Mouse (Mus musculus): ENCODE data around the gene Tppp3.

Gene Tppp3

DNA sequence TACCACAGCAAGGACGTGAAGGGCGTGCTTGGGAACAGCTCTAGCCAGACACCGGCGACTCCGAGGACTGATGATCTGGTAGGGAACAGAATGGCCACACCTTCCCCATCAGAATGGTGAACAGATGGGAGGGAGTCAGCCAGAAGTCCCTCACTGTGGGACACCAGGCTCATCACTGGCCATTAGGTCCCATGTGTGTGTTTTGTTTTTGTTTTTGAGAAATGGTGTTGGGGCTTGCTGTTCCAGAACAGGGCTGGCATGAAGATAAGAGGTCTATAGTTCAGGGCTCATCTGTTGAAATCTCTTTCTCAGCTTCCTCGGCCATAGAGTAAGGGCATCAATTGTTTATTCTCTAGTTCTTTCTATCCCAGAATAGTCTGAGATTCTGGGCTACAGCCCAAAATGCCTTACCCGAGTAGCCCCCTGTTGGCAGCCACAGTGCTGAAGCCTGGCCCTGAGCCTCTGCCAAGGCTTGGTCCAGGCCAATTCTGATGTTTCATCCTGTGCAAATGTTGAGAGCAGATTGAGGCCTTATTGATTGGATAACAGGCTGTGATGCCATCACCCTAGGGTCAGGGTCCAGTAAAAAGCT lies 4.5 kb downstream of the Tppp3 start:
- DNase-seq = no peak

DNA sequence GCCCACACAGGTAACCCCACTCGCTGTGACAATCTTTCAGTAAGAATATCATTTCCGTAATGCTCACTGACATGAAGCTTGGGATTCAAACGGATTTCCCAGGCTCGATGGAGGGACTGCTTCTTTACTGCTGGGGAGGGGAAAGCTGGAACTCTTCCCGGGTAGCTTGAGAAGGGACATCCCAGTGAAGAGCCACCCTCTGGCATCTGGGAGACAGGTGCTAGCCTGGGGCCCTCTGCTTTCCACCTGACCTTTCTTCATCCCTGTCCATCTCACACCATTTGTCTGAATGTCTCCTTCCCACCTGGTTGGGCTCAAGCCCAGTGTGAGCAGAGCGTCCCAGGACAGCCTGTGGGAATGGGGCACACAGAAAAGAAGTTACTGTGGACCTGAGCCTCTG lies 5.1 kb downstream of the Tppp3 start:
- no peak for DNase-seq

DNA sequence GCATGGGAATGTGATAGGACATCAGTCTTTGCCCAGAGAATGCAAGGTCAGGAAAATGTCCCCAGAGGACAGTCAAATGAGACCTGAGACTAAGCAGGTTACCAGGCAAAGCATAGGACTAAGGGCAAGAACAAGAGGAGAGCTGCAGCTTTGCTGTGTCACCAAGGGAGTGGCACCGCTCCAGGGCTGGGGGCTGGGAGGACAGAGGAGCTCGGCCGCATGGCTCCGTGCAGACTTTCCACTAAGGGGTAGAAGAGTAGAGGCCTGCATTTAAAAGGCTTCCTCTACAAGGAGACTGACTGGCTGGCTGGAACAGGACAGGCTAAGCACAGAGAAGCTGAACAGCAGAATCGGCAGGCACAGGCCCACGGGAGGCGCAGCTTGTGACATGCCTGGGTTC lies 6.7 kb downstream of the Tppp3 start:
- no peak for DNase-seq

DNA sequence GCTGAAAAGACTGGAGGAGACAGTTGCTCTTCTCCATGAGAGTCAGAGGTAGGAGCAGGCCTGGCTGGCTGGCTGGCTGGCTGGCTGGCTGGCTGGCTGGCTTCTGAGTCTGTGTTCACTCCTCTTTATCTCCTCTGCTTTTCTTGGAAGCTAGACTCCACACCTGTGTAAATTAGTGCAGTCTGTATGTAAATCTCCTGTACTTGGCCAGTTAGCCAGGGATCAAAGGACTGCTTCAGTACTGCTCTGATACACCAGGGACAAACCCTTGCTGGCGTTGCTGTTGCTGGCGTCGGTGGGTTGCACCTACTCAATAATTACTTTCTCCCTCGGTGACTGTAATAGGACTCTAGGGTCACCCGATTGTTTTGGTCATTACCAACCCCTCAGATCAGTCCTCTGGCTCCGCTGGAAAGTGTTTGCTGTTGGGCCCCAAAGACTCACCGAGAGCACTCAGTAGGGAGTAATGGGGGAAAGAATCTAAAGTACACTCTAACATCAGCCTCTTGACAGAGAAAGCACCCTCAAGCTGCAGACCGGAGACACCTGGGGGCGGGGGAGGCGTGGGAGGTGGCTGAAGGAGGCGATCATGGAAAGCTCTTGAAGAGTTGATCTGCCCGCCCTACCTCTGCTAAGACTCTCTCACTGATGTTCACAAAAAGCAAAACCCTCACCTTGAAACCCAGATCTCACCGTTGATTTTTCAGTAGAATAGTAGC lies 10.1 kb downstream of the Tppp3 start:
- DNase-seq = no peak

DNA sequence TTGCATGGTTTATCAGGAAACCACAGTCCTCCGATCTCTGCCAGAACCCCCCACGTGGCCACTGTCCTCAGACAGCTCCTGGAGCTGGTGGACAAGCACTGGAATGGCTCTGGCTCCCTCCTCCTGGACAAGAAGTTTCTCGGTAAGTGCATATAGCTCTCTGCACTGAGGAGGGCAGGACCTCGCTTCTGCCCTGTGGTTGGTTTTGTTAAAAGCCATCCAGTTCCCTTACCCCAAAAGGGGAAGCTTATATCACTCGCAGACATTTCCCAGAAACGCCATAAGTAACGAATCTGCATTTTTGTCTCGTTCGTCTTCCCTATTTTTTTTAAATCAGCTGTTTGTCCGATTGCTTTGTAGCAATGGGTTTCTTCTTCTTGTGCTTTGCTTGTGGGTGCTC lies 16.1 kb downstream of the Tppp3 start:
- DNase-seq = no peak

DNA sequence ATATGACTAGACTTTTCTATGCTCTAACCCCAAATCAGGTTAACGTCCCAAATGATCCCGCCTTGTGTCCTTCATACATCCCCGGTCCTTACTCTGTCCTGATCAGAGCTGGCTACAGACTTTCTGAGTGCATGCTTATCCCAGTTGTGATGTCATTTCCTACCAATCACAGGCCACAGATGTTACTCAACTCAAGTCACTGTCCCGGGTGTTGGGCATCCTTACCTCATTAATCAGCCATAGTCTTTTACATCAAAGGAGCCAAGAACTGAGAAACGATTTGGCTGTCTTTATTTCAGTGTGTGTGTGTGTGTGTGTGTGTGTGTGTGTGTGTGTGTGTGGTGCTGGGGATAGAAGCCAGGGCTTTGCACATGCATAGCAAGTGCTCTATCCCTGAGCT lies 17.2 kb downstream of the Tppp3 start:
- no peak for DNase-seq

DNA sequence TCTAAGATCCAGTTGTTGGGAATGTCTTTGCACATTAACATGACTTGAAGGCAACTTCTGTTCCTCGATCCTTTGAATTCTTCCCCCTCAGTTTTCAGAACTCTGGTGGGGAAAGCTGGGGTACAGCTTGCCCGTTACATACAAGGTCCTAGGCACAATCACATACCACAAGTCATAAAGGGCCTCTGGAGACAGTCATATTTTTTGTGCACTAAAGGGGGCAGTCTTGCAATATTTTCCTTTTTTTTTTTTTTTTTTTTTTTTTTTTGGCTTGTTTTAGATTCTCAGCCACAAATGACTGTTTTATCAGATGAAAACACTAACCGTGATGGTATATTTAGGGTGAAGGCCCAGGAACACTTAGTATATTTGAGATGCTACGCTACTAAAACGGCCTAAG lies 18.0 kb downstream of the Tppp3 start:
- DNase-seq = no peak

DNA sequence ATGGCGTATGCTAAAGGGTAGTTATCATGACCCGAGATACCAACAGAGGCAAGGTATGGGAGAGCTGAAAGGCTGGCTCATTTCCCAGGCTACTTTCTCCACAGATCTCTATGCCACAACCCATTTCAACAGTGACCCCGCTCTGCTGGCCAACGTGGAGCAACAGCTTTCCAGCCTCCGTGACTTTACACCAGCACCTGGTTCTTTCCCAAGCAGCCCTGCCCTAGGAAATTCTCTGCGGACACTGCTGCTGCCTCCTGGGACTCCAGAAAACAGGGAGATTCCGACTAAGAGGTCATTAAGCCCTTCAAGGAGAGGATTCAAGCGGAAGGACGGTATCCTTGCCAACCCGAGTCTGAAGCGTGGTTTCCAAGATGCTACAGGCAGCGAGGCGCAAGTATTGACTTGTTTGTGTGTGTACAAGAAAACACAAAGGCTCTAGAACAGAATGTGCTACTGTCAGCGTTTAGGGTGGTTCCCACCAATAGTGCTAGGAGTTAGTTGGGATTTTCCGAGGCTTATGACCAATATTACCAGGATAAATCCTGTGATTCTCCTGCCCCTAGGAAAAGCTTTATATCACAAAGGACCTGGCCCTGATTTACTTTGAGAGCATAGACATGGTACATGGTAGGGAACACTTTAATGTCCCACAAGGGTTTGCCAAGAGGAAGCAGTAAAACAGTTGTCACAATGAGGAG lies 19.3 kb downstream of the Tppp3 start:
- no peak for DNase-seq

DNA sequence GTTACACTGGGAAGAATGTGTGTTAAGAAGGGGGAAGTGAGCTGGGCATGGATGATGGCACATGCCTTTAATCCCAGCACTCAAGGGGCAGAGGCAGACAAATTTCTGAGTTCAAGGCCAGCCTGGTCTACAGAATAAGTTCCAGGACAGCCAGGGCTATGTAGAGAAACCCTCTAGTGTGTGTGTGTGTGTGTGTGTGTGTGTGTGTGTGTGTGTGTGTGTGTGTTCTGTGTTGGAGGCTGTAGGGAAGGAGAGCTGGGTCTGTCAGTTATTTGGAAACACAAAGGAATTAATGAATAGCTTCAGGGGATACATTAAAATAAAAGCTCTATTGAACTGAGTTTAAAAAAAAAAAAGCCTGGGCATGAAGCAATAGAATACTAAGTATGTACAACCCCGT lies 20.3 kb downstream of the Tppp3 start:
- no peak for DNase-seq

DNA sequence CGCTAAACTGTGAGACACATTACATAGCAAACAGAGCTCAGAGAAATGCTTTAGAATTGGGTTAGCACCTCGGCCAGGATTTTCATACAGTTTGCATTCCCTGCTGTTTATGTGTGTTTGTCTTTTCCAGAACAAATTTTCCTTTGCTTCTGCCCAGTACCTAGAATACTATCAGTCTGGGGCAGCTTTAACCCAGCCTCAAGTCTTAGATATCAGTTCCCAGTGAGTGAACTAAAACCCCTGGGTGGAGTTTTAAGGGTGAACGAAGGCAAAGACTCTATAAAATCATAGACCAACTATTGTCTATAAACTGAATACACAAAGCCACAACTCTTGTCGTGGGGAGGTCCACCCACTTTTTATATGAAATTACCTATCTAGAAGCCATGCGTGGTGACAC lies 22.7 kb downstream of the Tppp3 start:
- no peak for DNase-seq

DNA sequence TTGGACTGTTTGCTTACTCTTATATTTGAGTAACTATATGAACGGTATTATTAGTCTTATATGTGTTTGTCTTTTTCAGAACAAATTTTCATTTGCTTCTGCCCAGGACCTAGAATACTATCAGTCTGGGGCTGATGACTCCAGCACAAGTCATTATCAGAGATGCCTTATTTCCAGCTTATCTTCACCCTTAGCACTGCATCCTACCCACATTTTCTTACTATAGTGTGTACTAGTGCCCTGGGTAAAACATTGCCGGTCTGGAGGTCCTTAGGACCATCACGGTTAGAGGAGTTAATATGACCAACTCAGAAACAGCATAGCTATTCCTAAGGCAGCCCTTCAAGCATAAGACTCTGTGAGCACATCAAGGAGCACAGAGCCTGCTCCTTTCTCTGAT lies 23.1 kb downstream of the Tppp3 start:
- DNase-seq = no peak

DNA sequence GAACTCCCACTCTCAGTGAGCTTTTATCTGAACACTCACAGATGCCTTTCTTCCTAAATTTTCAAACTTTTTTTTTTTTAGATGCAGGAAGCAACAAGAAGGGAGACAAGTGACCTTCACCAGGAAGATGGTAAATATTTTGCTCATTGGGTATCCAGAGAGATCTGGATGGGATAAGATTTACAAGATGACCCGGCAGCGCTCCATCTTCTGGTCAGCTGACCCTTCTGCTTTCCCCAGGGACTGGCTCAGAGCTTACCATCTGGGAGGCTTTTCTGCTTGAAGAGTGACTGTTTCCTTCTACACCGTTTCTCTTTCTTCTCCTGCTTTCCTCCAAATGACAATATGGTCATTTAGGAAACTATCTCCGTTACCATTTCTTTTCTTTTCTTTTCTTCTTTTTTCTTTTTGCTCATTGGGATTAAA lies 25.2 kb downstream of the Tppp3 start:
- no peak for DNase-seq

DNA sequence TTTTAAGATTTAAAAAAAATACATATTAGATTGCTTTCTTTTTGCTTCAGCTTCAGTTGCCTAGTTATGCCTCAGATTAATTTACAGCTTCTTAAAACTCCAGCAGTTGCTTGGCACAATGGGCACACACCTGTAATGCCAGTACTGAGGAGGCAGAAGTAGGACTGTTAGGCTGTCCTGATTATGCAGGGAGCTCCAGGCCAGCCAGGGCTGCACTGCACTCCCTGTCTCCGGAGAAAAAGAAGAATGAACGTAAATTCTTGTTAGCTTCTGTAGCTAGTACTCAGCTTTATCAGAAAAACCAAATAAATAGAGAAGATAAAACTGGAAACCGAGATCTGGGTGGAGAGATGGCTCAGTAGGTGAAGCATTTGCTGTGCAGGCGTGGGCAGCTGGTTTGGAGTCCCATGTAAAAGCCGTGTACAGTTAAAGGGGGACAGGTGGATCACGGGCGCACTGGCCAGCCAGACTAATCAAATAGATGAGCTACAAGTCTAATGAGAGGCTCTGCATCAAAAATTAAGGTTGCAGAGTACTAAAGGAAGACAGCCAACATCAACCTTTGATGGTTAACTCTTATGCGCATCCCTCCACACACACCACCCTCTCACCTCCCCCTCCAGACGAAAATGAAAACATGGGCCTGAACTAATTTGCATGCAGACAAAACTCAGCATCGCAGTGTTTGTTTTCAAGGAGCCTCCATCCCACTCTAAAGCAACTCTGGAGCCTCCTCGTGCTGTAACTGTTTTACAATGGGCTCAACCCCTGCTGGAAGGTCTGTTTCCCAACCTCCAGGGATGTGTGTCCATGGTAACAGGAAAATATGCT lies 25.8 kb downstream of the Tppp3 start:
- DNase-seq = no peak

DNA sequence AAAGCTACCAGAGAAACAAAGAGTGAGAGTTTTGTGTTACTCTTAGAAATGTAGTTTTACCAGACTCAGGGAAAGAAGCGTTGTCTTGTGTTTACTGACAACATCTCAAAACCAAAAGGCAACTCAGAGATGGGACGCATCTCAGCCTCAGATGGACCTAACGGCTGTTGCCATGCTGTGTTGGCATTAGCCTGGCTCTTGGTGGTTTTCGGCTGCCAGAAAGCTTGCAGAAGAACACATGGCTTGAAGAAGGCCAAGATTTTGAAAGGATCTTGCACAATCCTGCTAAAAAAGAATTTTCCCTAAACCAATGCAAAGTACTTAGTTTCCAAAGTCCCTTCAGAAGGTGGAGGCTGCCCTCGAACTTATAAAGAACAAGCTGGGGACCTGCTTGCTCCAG lies 28.7 kb downstream of the Tppp3 start:
- no peak for DNase-seq

DNA sequence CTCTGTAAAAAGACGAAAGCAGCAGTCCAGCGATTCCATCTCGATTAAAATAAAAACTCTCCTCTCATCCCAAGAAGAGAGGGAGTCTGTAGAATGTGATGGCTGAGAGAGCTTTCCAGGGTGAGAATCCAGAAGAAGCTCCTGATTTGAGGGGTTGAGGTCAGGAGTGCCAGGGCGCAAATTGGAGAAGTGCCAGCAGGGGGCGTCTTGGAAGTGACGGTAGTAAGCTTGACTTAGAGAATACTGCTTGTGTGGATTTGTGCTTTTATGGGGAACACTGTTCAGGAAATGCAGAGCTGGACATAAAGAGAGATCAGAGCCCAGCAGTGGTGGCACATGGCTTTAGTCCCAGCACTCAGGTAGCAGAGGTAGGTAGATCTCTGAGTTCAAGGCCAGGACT lies 29.9 kb downstream of the Tppp3 start:
- DNase-seq = peak; percentile 34

DNA sequence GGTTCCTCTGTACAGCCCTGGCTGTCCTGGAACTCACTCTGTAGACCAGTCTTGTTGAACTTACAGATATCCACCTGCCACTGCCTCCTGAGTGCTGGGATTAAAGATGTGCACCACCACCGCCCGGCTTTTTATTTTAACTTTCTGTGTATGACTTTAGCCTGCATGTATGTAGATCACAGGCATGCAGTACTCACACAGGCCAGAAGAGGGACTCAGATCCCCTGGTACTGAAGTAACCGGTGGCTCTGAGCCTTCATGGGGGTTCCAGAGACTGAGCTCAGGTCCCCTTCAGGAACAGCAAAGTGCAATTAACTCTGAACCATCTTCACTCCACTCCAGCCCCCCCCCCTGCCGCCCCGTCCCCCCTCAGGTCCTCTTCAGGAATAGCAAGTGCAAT lies 32.5 kb downstream of the Tppp3 start:
- peak; percentile 38 for DNase-seq

DNA sequence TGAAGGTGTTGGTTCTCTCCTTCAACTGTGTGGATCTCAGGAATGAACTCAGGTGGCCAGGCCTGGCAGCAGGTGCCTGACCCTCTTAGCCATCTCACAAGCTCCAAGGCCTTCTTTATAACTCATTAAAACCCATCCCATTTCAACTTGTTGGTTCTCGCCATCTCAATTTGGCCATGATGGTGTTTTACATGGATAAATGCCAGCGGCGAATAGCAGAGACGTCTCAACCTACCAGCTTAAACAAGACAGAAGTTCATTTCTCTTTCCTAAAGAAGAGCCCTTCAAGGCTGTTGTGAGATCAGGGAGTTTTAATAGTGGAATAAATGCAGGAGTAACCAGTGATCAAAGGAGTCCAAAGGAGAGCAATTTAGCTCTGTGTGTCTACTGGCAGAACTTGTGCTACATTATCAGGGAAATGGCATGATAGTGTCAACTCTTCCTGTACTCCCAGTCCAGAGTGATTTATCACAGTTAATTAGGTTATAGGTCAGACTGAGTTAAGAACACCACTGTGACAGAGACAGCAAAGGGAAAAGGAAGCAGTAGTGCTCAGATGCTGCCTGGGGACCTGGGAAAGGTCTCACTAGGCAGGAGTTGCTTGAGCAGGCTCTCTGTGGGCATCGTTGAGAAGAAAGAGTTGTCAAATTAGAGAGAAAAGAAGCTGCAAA lies 34.1 kb downstream of the Tppp3 start:
- no peak for DNase-seq

DNA sequence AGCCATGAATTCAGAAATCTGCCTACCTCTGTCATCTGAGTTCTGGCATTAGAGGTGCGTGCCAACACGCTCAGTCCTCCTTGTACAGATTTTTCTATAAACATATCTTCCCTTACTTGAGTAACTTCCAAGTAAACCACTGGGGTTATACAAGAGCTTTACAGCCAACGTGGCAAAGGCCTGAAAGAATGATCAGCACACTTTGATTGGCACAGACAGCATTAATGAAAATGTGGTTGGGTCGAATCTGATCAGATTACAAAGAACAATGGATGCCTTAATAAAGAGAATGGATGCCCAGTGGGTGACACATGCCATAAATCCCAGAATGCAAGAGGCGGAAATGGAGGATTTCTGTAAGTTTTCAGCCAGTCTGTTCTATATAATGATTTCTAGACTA lies 35.1 kb downstream of the Tppp3 start:
- no peak for DNase-seq

DNA sequence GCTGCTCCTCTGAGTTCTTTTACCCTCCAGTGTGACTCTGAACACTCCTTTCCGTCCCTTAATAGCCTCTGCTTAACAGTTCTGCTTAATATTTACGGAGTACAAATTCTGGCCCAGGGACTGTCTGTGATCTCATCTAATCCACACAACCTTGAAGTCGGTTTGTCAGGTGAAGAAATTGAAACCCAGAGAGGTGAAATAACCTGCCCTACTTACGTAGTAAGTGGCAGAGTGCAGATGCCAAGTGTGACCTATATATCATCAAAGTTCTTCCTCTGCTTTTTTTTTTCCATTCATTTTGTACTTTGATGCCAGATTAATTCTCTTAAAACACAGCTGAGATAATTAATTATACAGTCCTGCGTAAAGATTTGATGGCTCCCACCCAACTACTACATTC lies 37.2 kb downstream of the Tppp3 start:
- no peak for DNase-seq

DNA sequence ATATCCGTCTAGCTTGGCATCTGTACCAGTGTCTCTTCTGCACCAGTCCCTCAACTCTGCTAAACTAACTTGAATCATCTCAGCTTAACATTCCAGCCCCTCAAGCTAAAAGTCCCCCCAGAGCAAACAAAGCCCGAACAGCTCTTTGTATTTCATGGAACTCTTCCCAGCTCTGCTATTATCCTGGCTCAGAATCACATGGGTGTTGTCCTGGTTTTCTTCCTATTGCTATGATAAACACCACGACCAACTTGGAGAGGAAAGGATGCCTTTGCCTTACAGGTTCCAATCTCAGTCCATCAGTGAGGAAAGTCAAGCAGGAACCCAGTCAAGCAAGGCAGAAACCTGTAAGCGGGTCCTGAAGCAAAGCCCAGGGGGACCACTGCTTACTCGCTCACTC lies 37.8 kb downstream of the Tppp3 start:
- no peak for DNase-seq

DNA sequence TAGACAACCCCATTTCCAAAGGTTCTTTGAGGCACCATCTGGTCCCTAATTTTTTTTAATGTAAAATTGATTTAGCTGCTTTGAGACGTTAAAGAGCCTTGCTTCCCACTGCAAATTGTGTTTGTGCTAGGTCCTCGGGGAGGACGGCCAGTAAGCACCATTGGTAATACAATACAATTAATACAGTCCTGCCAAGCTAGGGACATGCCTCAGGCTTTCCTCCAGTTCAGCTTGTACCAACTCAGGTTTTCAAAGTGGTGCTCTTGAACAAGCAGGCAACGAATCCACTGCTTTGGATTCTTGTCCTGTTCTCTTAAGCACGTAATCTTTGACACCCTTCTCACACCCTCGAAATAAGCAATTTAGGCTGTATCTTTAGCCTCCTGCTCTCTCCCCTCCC lies 38.3 kb downstream of the Tppp3 start:
- DNase-seq = no peak

DNA sequence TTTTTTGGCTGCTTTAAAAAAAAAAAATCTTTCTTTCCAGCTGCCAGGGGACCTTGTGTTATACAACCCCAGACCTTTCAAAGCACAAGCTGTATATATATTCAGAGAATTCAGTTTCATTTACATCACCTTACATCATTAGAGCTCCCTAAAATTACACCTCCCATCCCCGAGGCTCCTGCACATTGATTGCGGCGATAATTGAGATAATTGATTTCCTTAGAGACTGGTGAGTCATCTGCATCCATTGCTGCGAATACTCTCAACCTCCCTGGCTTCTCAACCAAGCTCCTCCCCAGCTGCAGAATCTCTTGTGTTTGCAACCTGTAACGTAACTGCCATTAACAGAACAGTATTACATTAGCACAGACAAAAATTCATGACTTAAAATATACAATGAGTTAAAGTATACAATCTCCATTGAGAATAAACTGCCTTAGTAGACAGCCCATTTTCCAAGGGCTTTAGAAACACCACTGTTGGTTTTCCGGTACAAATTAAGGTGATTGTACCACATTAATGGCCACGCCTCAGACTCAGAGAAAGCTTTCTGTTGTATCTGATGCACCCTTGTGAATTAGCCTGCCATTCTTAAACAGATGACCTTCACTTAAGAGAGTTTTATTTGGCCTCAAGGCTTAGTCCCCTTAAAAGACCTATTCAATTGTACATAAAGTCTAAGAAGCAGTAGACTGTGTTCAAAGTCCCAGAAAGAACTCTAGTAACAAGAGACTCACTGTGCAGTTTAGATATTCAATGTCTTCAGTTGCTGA lies 39.4 kb downstream of the Tppp3 start:
- DNase-seq = no peak
